Mouse (Mus musculus): Measurements from ENCODE around the gene Morc2a.

DNA sequence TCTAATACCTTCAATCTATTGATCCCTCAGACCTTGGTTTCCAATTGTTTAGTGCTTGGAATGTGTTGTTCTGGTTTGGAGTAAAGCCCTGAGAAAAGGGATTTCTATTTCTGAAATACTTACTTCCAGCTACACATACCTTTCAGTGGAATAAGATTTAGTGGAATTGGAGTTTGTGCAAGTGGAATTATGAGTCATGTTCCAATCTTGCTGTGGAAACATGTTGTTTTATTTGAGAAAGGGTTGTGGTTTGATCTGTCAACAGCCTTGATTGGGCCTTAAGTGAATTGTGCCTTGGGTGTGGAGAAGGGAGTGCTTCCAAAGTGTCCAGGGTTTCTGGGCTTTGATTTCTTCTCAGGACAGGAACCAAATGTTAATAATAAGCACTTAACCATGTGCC lies 20.9 kb downstream of the Morc2a start:
- TF ChIP-seq TAL1 (IDR thresholded peaks at IDR 0.05; ENCODE audit: low read length) = no peak
- no peak for TF ChIP-seq GATA1 (IDR thresholded peaks at IDR 0.05; ENCODE audit: low read length)

All from erythroblast, embryonic 14.5 days (primary cell).